Mouse (Mus musculus) G1E (cell line): ENCODE measurements at regions not wholly inside any gene's neighbourhood (a gene's known extent, or its start where the extent isn't known, plus 50 kb on each side); places are given as distances from the start of the nearest gene placed in this dataset.
A peak's percentile ranks its signal among the peaks of the same experiment; 100 is the strongest.

Source experiments
- ATAC-seq: 2 replicates; pipeline ENCODE4 v1.8.0; 2016; ENCODE audit warnings: mild to moderate bottlenecking; ENCODE audit not compliant: insufficient number of reproducible peaks, poor library complexity, low FRiP score, severe bottlenecking; ENCODE audit errors: extremely low read depth
- DNase-seq: peaks from one replicate; pipeline ENCODE4 v3.0.0; 2012; ENCODE audit warnings: low spot score
- H3K27me3 ChIP-seq: 2 replicates; pipeline ENCODE4 v1.6.1; 2012; ENCODE audit warnings: mild to moderate bottlenecking, low read length, inconsistent platforms; ENCODE audit not compliant: insufficient read depth
- H3K36me3 ChIP-seq: replicated peaks from 2 replicates; pipeline ENCODE3; 2012; ENCODE audit warnings: mild to moderate bottlenecking, inconsistent platforms
- H3K4me1 ChIP-seq: 2 replicates; pipeline ENCODE4 v1.6.1; 2012; ENCODE audit warnings: low read depth, low read length, inconsistent platforms, mixed read lengths; ENCODE audit not compliant: insufficient read depth
- H3K4me3 ChIP-seq: 2 replicates; pipeline ENCODE4 v1.5.1; 2012; ENCODE audit warnings: low read depth, mild to moderate bottlenecking, inconsistent platforms, low read length, moderate library complexity, mixed read lengths
- H3K9me3 ChIP-seq: replicated peaks from 2 replicates; pipeline ENCODE4 v1.6.1; 2012; ENCODE audit warnings: inconsistent platforms
- CTCF ChIP-seq: IDR thresholded peaks from 2 replicates; pipeline ENCODE4 v1.5.1; 2012; ENCODE audit warnings: low read depth, low read length, inconsistent platforms, mixed read lengths
- GATA1 ChIP-seq: IDR thresholded peaks from 2 replicates; pipeline ENCODE4 v1.6.1; 2012; ENCODE audit warnings: borderline replicate concordance, low read length, inconsistent platforms, mixed read lengths
- GATA2 ChIP-seq: IDR thresholded peaks from 2 replicates; pipeline ENCODE4 v1.6.1; 2012; ENCODE audit warnings: low read depth, low read length, inconsistent platforms, borderline replicate concordance
- POLR2AphosphoS5 ChIP-seq: IDR thresholded peaks from 2 replicates; pipeline ENCODE4 v1.6.1; 2012; ENCODE audit warnings: low read depth, low read length, inconsistent platforms; ENCODE audit not compliant: insufficient replicate concordance
- TAL1 ChIP-seq: conservative IDR thresholded peaks from 2 replicates; pipeline ENCODE4 v1.6.1; 2012; ENCODE audit warnings: low read depth, low read length, inconsistent platforms, mixed read lengths

DNA sequence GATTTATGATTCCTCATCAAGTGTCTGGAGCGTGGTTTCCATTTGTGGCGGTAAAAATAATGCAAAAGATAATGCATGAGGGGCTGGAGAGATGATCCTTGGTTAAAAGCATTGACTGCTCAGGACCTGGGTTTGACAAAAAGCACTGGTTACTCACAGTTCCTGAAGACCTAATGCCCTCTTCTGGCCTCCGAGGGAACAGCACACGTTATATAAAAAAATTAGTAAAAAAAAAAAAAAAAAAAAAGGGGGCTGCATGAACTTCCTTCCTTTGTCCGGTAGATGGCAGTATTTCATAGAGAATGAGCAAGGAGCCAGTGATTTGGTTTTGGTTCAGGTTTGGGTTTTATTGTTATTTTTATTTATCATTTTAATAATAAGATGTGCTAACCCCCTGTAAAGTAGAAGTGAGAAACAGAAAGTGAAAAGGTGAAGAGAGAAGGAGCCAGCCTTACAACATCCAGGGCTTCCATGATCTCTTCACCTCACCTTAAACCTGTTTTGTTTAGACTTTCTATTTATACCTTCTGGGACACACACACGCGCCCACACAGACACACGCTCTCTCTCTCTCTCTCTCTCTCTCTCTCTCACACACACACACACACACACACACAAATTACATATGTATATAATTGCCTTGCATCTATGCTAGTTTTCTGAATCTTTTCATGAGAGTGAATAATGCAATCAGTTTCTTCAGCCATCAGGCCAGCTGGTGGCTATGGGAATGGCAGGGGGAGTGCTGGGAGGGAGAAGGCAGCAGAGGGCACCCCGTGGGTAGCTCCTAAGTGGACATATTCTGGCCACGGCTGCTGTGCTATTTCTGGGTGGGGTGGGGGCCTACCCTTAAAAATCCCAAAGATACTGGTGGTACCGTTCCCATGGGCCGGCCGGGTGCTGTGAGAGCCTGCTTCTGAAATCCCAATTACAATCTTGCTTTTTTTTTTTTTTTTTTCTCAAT, 230.0 kb downstream of the Poteg start:
- no peaks in the 10 kb centered on the region for H3K4me1 ChIP-seq
- DNase-seq (no peak), ATAC-seq (peak; percentile 34; the same call in 1 of the 2 replicates)
- TF ChIP-seq GATA2 (no peak), POLR2AphosphoS5 (no peak), CTCF (peak; percentile 16; the same call in 1 of the 2 replicates), TAL1 (no peak), GATA1 (no peak)
- H3K4me3 ChIP-seq, result no peak overlapping the region
- no peaks in the 10 kb centered on the region for H3K36me3 ChIP-seq
- H3K9me3 ChIP-seq, result no peaks in the 10 kb centered on the region
- no peaks in the 10 kb centered on the region for H3K27me3 ChIP-seq

GRCm38 (mm10) chr8:27679164-27679563, 231.7 kb downstream of the Poteg start:
- no peaks in the 10 kb centered on the region for H3K27me3 ChIP-seq
- peak; percentile 50; the same call in 1 of the 2 replicates for TF ChIP-seq CTCF
- no peak for TF ChIP-seq GATA2
- H3K4me3 ChIP-seq, result no peak overlapping the region
- no peaks in the 10 kb centered on the region for H3K4me1 ChIP-seq
- ATAC-seq (no peak), DNase-seq (peak; percentile 5)
- no peaks in the 10 kb centered on the region for H3K9me3 ChIP-seq
- no peaks in the 10 kb centered on the region for H3K36me3 ChIP-seq

GRCm38 (mm10) chr8:27721988-27722387, 274.5 kb downstream of the Poteg start:
- Histone ChIP-seq H3K4me3 (no peak overlapping the region), H3K4me1 (no peaks in the 10 kb centered on the region), H3K36me3 (no peaks in the 10 kb centered on the region), H3K27me3 (no peaks in the 10 kb centered on the region), H3K9me3 (no peaks in the 10 kb centered on the region)
- ATAC-seq (no peak), DNase-seq (no peak)
- no peak for TF ChIP-seq CTCF
- TF ChIP-seq GATA2, result no peak
- TF ChIP-seq TAL1, result no peak
- TF ChIP-seq GATA1, result no peak

GRCm38 (mm10) chr8:27770296-27770695, 322.8 kb downstream of the Poteg start:
- ATAC-seq (no peak), DNase-seq (no peak)
- no peak for TF ChIP-seq POLR2AphosphoS5
- TF ChIP-seq CTCF, result no peak
- TF ChIP-seq TAL1, result no peak
- no peak for TF ChIP-seq GATA2
- TF ChIP-seq GATA1, result no peak
- Histone ChIP-seq H3K4me1 (no peaks in the 10 kb centered on the region), H3K27me3 (no peaks in the 10 kb centered on the region), H3K36me3 (no peaks in the 10 kb centered on the region), H3K4me3 (no peak overlapping the region), H3K9me3 (no peaks in the 10 kb centered on the region)

DNA sequence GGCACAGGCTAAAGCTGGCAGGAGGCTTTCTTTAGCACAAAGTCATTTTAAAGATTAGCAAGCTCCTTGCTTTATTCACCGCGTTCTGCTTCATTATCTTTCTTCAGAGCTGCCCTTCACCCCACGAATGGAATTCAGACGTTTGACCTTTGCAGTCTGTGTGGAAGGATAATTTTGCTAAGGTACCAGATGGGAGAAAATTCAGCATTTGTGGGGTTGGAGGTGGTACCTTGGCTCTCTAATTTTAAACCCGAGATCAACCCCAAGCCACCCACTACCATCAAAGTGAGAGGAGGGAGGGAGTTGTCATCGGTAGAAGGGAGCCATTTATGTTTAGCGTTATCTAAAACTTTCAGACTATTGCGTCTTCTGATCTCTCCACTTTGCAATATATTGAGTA, 323.3 kb downstream of the Poteg start:
- Histone ChIP-seq H3K4me1 (no peaks in the 10 kb centered on the region), H3K27me3 (no peaks in the 10 kb centered on the region), H3K36me3 (no peaks in the 10 kb centered on the region), H3K9me3 (no peaks in the 10 kb centered on the region), H3K4me3 (no peak overlapping the region)
- TF ChIP-seq GATA1 (no peak), POLR2AphosphoS5 (no peak), GATA2 (no peak), TAL1 (no peak), CTCF (no peak)
- DNase-seq, result no peak
- ATAC-seq, result no peak

- ATAC-seq (no peak), DNase-seq (no peak)
- Histone ChIP-seq H3K36me3 (no peaks in the 10 kb centered on the region), H3K4me1 (no peaks in the 10 kb centered on the region), H3K4me3 (no peak overlapping the region), H3K27me3 (no peaks in the 10 kb centered on the region), H3K9me3 (no peaks in the 10 kb centered on the region)
- TF ChIP-seq GATA2 (no peak), TAL1 (no peak), POLR2AphosphoS5 (no peak), CTCF (no peak), GATA1 (no peak)
These were observed 323.8 kb downstream of the Poteg start for GRCm38 (mm10) chr8:27771250-27771649.
